In genomic region chr13:38992529-38992928, GRCm38 (mm10) we compare ENCODE assay signal across 10 mouse cellular contexts. TPM values are rescaled to one million over a fixed set of nuclear protein-coding genes. Genes with fewer than 3 reads are reported as not detected.
DNase-seq lines count a peak whose midpoint lies in the region; ATAC-seq and TF ChIP-seq lines count a peak whose summit lies in the region.
"Had no signal": no experiment of that assay in that cellular context is flagged by ENCODE, and none has a peak within 500 bp of the region (broad histone marks: within the 10 kb centered on the region; RNA-seq: fewer than 3 reads in every experiment).

No protein-coding gene starts in this region.

- peak; percentile 50 for DNase-seq in kidney, adult 2 months
- peak; percentile 18 for DNase-seq in R1 (ENCODE audit: low read depth, low spot score)
- peak; percentile 16 to 22 for DNase-seq in cerebellum, postnatal 36 days
- DNase-seq in hindbrain, postnatal 0 days (ENCODE audit: low spot score), result peak; percentile 89
- peak; percentile 53 for DNase-seq in limb, embryonic 14.5 days (ENCODE audit: low spot score)
- DNase-seq in spleen, postnatal 14 days (ENCODE audit: low spot score in 2 of 2), result no peak
- no peak for DNase-seq in yolk sac, embryonic 10.5 days (ENCODE audit: low spot score)

- peak; percentile 55 for TF ChIP-seq CTCF in kidney, adult 2 months (conservative IDR thresholded peaks at IDR 0.05; ENCODE audit: insufficient read depth, insufficient read length, low read depth, low read length)
- peak; percentile 83 for TF ChIP-seq CTCF in hindbrain, postnatal 0 days (IDR thresholded peaks at IDR 0.05; ENCODE audit: low read depth)

- no peaks in the 10 kb centered on the region for H3K9me3 ChIP-seq in kidney, embryonic 16.5 days (ENCODE audit: low read length)
- no peaks in the 10 kb centered on the region for H3K9me3 ChIP-seq in hindbrain, postnatal 0 days (ENCODE audit: low read length)
- H3K9me3 ChIP-seq in limb, embryonic 14.5 days (ENCODE audit: control insufficient read depth, low read length), result no peaks in the 10 kb centered on the region
- H3K9me3 ChIP-seq: embryonic facial prominence, embryonic 13.5 days; stomach, embryonic 15.5 days had no signal

- H3K4me3 ChIP-seq in kidney, adult 2 months (ENCODE audit: insufficient read depth, low read depth, low read length), result no peak overlapping the region
- no peak overlapping the region for H3K4me3 ChIP-seq in kidney, embryonic 16.5 days (ENCODE audit: low read length)
- no peak overlapping the region for H3K4me3 ChIP-seq in hindbrain, postnatal 0 days (ENCODE audit: low read length)
- H3K4me3 ChIP-seq in limb, embryonic 14.5 days (replicated peaks; ENCODE audit: low read length), result no peak overlapping the region
- H3K4me3 ChIP-seq: embryonic facial prominence, embryonic 13.5 days; stomach, embryonic 15.5 days had no signal

- H3K4me2 ChIP-seq in kidney, embryonic 16.5 days (replicated peaks; ENCODE audit: low read depth, low read length), result no peak overlapping the region
- no peak overlapping the region for H3K4me2 ChIP-seq in hindbrain, postnatal 0 days (ENCODE audit: low read depth, low read length)
- H3K4me2 ChIP-seq in limb, embryonic 14.5 days (replicated peaks; ENCODE audit: low read depth, low read length, severe bottlenecking), result no peak overlapping the region
- H3K4me2 ChIP-seq: embryonic facial prominence, embryonic 13.5 days; stomach, embryonic 15.5 days had no signal

- no peaks in the 10 kb centered on the region for H3K4me1 ChIP-seq in kidney, adult 2 months (ENCODE audit: control insufficient read depth, insufficient read depth, low read length)
- no peaks in the 10 kb centered on the region for H3K4me1 ChIP-seq in kidney, embryonic 16.5 days (ENCODE audit: insufficient read depth, low read length)
- no peaks in the 10 kb centered on the region for H3K4me1 ChIP-seq in hindbrain, postnatal 0 days (ENCODE audit: insufficient read depth, low read length)
- no peaks in the 10 kb centered on the region for H3K4me1 ChIP-seq in limb, embryonic 14.5 days (ENCODE audit: control insufficient read depth, insufficient read depth, low read length)
- H3K4me1 ChIP-seq: embryonic facial prominence, embryonic 13.5 days; stomach, embryonic 15.5 days had no signal

- 8% methylated on average over 5 of the region's 5 CpGs for WGBS in kidney, adult 2 months
- 25% methylated on average over 5 of the region's 5 CpGs for WGBS in kidney, embryonic 16.5 days
- 17% methylated on average over 5 of the region's 5 CpGs for WGBS in hindbrain, postnatal 0 days
- 24% methylated on average over 5 of the region's 5 CpGs for WGBS in limb, embryonic 14.5 days

- H3K9ac ChIP-seq in kidney, embryonic 16.5 days (replicated peaks; ENCODE audit: low read length), result no peak overlapping the region
- no peak overlapping the region for H3K9ac ChIP-seq in hindbrain, postnatal 0 days (replicated peaks; ENCODE audit: low read length)
- no peak overlapping the region for H3K9ac ChIP-seq in limb, embryonic 14.5 days (ENCODE audit: low read depth, low read length, severe bottlenecking)
- H3K9ac ChIP-seq: embryonic facial prominence, embryonic 13.5 days; stomach, embryonic 15.5 days had no signal

- ATAC-seq in kidney, embryonic 16.5 days (ENCODE audit: low FRiP score, low TSS enrichment), result no peak
- ATAC-seq in hindbrain, postnatal 0 days, result 0 out of 2 replicates have a peak, but pooled peaks have one; percentile 45
- no peak for ATAC-seq in limb, embryonic 14.5 days (ENCODE audit: low FRiP score, low read depth)

- no peaks in the 10 kb centered on the region for H3K36me3 ChIP-seq in kidney, adult 2 months (ENCODE audit: control insufficient read depth, insufficient read depth, low read length)
- H3K36me3 ChIP-seq in kidney, embryonic 16.5 days (ENCODE audit: insufficient read depth, low read length), result no peaks in the 10 kb centered on the region
- H3K36me3 ChIP-seq in hindbrain, postnatal 0 days (ENCODE audit: insufficient read depth, low read length), result no peaks in the 10 kb centered on the region
- H3K36me3 ChIP-seq in limb, embryonic 14.5 days (ENCODE audit: control insufficient read depth, insufficient read depth, low read length), result no peaks in the 10 kb centered on the region
- H3K36me3 ChIP-seq: embryonic facial prominence, embryonic 13.5 days; stomach, embryonic 15.5 days had no signal

- H3K27ac ChIP-seq in kidney, adult 2 months (ENCODE audit: insufficient read depth, low read depth, low read length), result no peak overlapping the region
- H3K27ac ChIP-seq in kidney, embryonic 16.5 days (ENCODE audit: low read length), result no peak overlapping the region
- no peak overlapping the region for H3K27ac ChIP-seq in hindbrain, postnatal 0 days
- H3K27ac ChIP-seq in limb, embryonic 14.5 days (replicated peaks; ENCODE audit: low read depth, low read length), result no peak overlapping the region
- H3K27ac ChIP-seq: embryonic facial prominence, embryonic 13.5 days; stomach, embryonic 15.5 days had no signal

- no peaks in the 10 kb centered on the region for H3K27me3 ChIP-seq in kidney, adult 2 months (replicated peaks; ENCODE audit: control insufficient read depth, insufficient read depth, low read length)
- no peaks in the 10 kb centered on the region for H3K27me3 ChIP-seq in kidney, embryonic 16.5 days (ENCODE audit: insufficient read depth, low read length)
- H3K27me3 ChIP-seq in hindbrain, postnatal 0 days (ENCODE audit: insufficient read depth, low read length), result no peaks in the 10 kb centered on the region
- H3K27me3 ChIP-seq in limb, embryonic 14.5 days (ENCODE audit: control insufficient read depth, insufficient read depth, low read length), result no peaks in the 10 kb centered on the region
- H3K27me3 ChIP-seq: embryonic facial prominence, embryonic 13.5 days; stomach, embryonic 15.5 days had no signal

- no peak for TF ChIP-seq POLR2A in kidney, adult 2 months (IDR thresholded peaks at IDR 0.05; ENCODE audit: low read depth, low read length)
- no peak for TF ChIP-seq POLR2A in limb, embryonic 14.5 days (IDR thresholded peaks at IDR 0.05; ENCODE audit: borderline replicate concordance, extremely low read depth, insufficient read depth, insufficient read length)

RNA-seq across cellular contexts. Expression of gene Slc35b3, which starts 31.9 kb away (rescaled TPM):
- polyA plus RNA-seq in kidney, adult 2 months (2012; rRNA removed), result 17.7 and 19.4 TPM in 2 replicates
- 47.7 and 49.0 TPM in 2 replicates for polyA plus RNA-seq in kidney, embryonic 16.5 days (2015; fragmentation: Nextera tagmentation; extraction: Ambion mirVana)
- 19.9 and 25.9 TPM in 2 replicates for total RNA-seq in hindbrain, postnatal 0 days (2014; rRNA removed)
- polyA plus RNA-seq in hindbrain, postnatal 0 days (2015; fragmentation: Nextera tagmentation; extraction: Ambion mirVana), result 28.2 and 28.3 TPM in 2 replicates
- polyA plus RNA-seq in limb, embryonic 14.5 days (2012; rRNA removed), result 43.2 and 45.5 TPM in 2 replicates
- 42.0 and 44.4 TPM in 2 replicates for polyA plus RNA-seq in limb, embryonic 14.5 days (2014; fragmentation: Nextera tagmentation; extraction: Ambion mirVana)

Comparison
In these comparisons a context has a peak if more than half of its experiments do, and no peak if none do; other contexts are left out.
1. DNase-seq: peak in kidney, adult 2 months (single experiment), R1 (single experiment), cerebellum, postnatal 36 days (2 of 2), hindbrain, postnatal 0 days (single experiment) and limb, embryonic 14.5 days (single experiment); none in spleen, postnatal 14 days (0 of 2) and yolk sac, embryonic 10.5 days (single experiment).